Mouse (Mus musculus): Measurements from ENCODE around the gene Ugt1a5. TPM values are rescaled to one million over a fixed set of nuclear protein-coding genes. Genes with fewer than 3 reads are reported as not detected.

Ugt1a5 gene
- polyA plus RNA-seq, 1 experiment from 2014 or later = not detected

DNA sequence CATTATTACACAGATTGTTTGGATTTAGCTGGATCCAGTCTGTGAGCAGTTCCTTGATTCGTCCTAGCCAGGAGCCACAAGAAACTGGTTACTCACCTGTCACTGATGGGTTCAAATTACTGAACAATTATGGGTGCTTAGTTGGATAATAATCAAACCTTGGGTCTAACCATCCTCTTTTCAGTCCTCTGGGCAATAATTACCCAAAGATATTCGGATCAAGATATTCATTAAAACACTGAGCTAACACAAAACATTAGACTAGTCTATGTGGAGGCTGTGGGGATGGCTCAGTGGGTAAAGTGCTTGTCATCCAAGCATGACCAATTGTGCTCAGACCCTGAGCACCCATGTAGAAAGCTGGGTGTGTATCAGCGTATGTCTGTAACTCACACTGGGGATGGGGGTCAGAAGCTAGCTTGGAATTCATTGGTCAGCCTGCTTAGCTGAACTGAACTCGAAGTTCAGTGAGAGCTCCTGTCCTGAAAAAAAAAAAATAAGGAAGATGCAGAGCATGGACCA, 70.1 kb downstream of the Ugt1a5 start:
- Histone ChIP-seq H3K9me3 (peaks cover 97% of the 10 kb centered on the region), H3K9ac (no peak overlapping the region), H3K4me1 (no peaks in the 10 kb centered on the region), H3K4me3 (no peak overlapping the region), H3K4me2 (replicated peaks) (no peak overlapping the region), H3K36me3 (no peaks in the 10 kb centered on the region), H3K27me3 (replicated peaks) (no peaks in the 10 kb centered on the region), H3K27ac (no peak overlapping the region)
- WGBS = 69% methylated on average over 4 of the region's 4 CpGs
- no peak for ATAC-seq (ENCODE audit: low FRiP score, low read depth)

DNA sequence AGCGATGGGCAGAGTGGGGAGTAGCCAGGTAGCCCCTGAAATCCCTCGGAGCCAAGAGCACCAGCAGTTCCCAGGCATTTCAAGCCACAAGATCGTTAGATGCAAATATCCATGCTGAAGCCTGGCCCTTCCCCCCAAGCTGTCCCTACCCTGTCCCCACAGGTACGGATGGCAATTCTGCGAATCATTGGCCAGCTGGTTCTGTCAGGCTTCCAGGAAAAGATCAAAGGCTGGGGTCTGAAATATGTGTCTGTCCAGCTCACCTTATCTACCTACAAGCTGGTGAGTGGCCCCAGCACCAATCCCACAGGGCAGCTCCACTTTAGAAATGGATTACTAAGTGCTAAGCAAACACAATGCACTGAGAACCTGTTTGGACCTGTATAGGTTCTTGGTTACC, 71.5 kb downstream of the Ugt1a5 start:
- no peaks in the 10 kb centered on the region for H3K36me3 ChIP-seq
- no peak for ATAC-seq (ENCODE audit: low FRiP score, low read depth)
- WGBS = 81% methylated on average over 5 of the region's 5 CpGs
- peaks cover 95% of the 10 kb centered on the region for H3K9me3 ChIP-seq
- no peak overlapping the region for H3K4me3 ChIP-seq
- no peak overlapping the region for H3K27ac ChIP-seq
- no peak overlapping the region for H3K4me2 ChIP-seq (replicated peaks)
- H3K9ac ChIP-seq = no peak overlapping the region
- H3K27me3 ChIP-seq (replicated peaks) = no peaks in the 10 kb centered on the region
- H3K4me1 ChIP-seq = no peaks in the 10 kb centered on the region

GRCm38 (mm10) chr1:88238771-88239170, 73.0 kb downstream of the Ugt1a5 start:
- H3K4me1 ChIP-seq = no peaks in the 10 kb centered on the region
- H3K4me2 ChIP-seq (replicated peaks) = no peak overlapping the region
- H3K9ac ChIP-seq = no peak overlapping the region
- no peaks in the 10 kb centered on the region for H3K27me3 ChIP-seq (replicated peaks)
- H3K36me3 ChIP-seq = no peaks in the 10 kb centered on the region
- H3K9me3 ChIP-seq = peaks cover 93% of the 10 kb centered on the region
- no peak overlapping the region for H3K27ac ChIP-seq
- 80% methylated on average over 6 of the region's 6 CpGs for WGBS
- no peak for ATAC-seq (ENCODE audit: low FRiP score, low read depth)
- H3K4me3 ChIP-seq = no peak overlapping the region

GRCm38 (mm10) chr1:88240072-88240471, 74.3 kb downstream of the Ugt1a5 start:
- Histone ChIP-seq H3K9me3 (peaks cover 93% of the 10 kb centered on the region), H3K36me3 (no peaks in the 10 kb centered on the region), H3K27me3 (replicated peaks) (no peaks in the 10 kb centered on the region), H3K4me2 (replicated peaks) (no peak overlapping the region), H3K9ac (no peak overlapping the region), H3K27ac (no peak overlapping the region), H3K4me3 (no peak overlapping the region), H3K4me1 (no peaks in the 10 kb centered on the region)
- WGBS = 73% methylated on average over 5 of the region's 5 CpGs
- ATAC-seq (ENCODE audit: low FRiP score, low read depth) = no peak

DNA sequence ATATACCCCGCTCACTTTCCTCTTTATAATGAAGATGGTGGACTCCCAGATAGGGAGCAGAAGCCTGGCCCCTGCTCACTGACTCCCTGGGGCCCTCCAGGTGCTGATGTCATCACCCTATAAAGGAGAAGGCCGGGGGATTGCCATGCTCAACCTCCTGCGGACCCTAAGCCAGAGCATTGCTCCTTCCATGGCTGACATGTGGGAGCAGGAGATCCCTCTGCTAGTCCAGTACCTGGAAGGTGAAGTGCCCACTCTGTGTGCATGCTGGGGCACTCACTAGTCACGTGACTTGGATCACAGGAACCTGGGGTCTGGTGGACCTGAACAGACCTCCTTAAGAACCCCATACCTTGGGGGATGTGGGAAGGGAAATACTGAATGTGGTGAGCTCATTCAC, 74.8 kb downstream of the Ugt1a5 start:
- no peak for ATAC-seq (ENCODE audit: low FRiP score, low read depth)
- peaks cover 93% of the 10 kb centered on the region for H3K9me3 ChIP-seq
- H3K27me3 ChIP-seq (replicated peaks) = no peaks in the 10 kb centered on the region
- H3K4me1 ChIP-seq = no peaks in the 10 kb centered on the region
- no peak overlapping the region for H3K9ac ChIP-seq
- H3K4me2 ChIP-seq (replicated peaks) = no peak overlapping the region
- WGBS = 78% methylated on average over 4 of the region's 4 CpGs
- no peak overlapping the region for H3K4me3 ChIP-seq
- H3K36me3 ChIP-seq = no peaks in the 10 kb centered on the region
- H3K27ac ChIP-seq = no peak overlapping the region

DNA sequence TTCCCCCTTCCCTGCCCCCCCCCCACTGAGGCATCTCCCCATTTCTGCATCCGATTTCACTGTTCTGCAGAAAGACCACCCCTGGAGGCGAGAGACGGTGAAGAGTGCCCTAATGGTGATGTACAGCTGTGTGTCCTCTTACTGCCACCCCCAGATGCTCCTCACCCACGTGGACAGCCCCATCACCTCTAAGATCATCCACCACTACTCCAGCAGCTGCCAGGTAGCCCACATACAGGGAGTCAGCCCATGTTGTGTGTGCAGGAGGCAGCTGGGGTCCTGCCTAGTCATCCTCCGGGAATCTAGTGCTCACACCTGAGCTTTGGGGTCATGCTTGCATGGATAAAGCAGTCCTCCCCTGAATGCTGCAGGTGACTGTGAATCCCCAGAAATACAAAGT, 78.0 kb downstream of the Ugt1a5 start:
- WGBS = 66% methylated on average over 5 of the region's 5 CpGs
- Histone ChIP-seq H3K4me1 (no peaks in the 10 kb centered on the region), H3K4me2 (replicated peaks) (no peak overlapping the region), H3K9ac (no peak overlapping the region), H3K27me3 (replicated peaks) (no peaks in the 10 kb centered on the region), H3K27ac (no peak overlapping the region), H3K4me3 (no peak overlapping the region), H3K36me3 (no peaks in the 10 kb centered on the region), H3K9me3 (peaks cover 96% of the 10 kb centered on the region)
- no peak for ATAC-seq (ENCODE audit: low FRiP score, low read depth)

DNA sequence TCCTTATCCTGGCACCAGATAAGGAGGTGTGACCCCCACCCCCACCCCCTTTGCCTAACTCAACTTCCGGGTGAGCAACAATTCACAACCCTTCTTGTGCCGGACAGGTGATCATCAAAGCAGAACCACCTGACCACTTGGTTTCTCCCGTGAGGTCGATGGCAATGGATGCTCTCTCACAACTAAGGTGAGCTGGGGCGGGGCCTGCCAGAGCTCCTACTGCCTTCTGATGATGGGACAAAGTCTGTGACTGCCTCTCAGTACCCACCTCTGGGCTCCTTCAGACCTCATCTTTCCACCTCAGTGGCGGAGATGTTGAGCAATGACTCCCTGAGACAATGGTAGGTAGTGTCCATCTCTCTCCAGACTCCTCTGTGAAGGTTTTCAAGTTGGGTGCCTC, 80.1 kb downstream of the Ugt1a5 start:
- 79% methylated on average over 6 of the region's 6 CpGs for WGBS
- H3K27ac ChIP-seq = no peak overlapping the region
- no peak overlapping the region for H3K4me2 ChIP-seq (replicated peaks)
- ATAC-seq (ENCODE audit: low FRiP score, low read depth) = no peak
- H3K27me3 ChIP-seq (replicated peaks) = no peaks in the 10 kb centered on the region
- H3K9me3 ChIP-seq = peaks cover 96% of the 10 kb centered on the region
- H3K4me1 ChIP-seq = no peaks in the 10 kb centered on the region
- H3K4me3 ChIP-seq = no peak overlapping the region
- H3K9ac ChIP-seq = no peak overlapping the region
- H3K36me3 ChIP-seq = no peaks in the 10 kb centered on the region

DNA sequence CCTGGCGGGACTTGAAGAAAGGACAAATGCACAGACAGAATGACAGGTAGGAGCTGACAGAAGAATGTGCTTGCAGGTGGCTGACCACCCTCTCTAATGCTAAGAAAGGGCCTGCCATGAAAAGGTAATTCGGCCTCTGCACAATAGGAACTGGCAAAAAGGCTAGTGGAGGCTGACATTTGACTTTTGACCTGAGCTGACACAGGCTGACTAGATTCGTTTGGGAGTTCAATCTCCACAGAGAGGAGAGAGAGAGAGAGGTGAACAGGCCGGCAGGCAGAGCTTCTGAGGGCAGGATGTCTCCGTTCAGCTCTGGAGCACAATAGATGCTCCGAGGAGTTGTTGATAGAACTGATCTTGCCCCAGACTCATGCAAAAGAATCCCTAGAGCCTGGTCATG, 80.6 kb downstream of the Ugt1a5 start:
- H3K9ac ChIP-seq = no peak overlapping the region
- ATAC-seq (ENCODE audit: low FRiP score, low read depth) = no peak
- no peaks in the 10 kb centered on the region for H3K36me3 ChIP-seq
- no peak overlapping the region for H3K27ac ChIP-seq
- 48% methylated on average over 6 of the region's 6 CpGs for WGBS
- H3K4me1 ChIP-seq = no peaks in the 10 kb centered on the region
- H3K4me2 ChIP-seq (replicated peaks) = no peak overlapping the region
- H3K27me3 ChIP-seq (replicated peaks) = no peaks in the 10 kb centered on the region
- no peak overlapping the region for H3K4me3 ChIP-seq
- H3K9me3 ChIP-seq = peaks cover 96% of the 10 kb centered on the region

GRCm38 (mm10) chr1:88247660-88248059, 81.8 kb downstream of the Ugt1a5 start:
- no peak overlapping the region for H3K27ac ChIP-seq
- 56% methylated on average over 2 of the region's 2 CpGs for WGBS
- H3K4me2 ChIP-seq (replicated peaks) = no peak overlapping the region
- H3K9ac ChIP-seq = no peak overlapping the region
- peaks cover 95% of the 10 kb centered on the region for H3K9me3 ChIP-seq
- H3K4me3 ChIP-seq = no peak overlapping the region
- no peaks in the 10 kb centered on the region for H3K36me3 ChIP-seq
- no peaks in the 10 kb centered on the region for H3K4me1 ChIP-seq
- ATAC-seq (ENCODE audit: low FRiP score, low read depth) = no peak
- no peaks in the 10 kb centered on the region for H3K27me3 ChIP-seq (replicated peaks)

- Histone ChIP-seq H3K4me1 (no peaks in the 10 kb centered on the region), H3K27me3 (replicated peaks) (no peaks in the 10 kb centered on the region), H3K9me3 (peaks cover 97% of the 10 kb centered on the region), H3K27ac (no peak overlapping the region), H3K4me2 (replicated peaks) (no peak overlapping the region), H3K4me3 (no peak overlapping the region), H3K9ac (no peak overlapping the region), H3K36me3 (no peaks in the 10 kb centered on the region)
- WGBS = 69% methylated on average over 4 of the region's 4 CpGs
- ATAC-seq (ENCODE audit: low FRiP score, low read depth) = no peak
Measured at GRCm38 (mm10) chr1:88248658-88249057, 82.8 kb downstream of the Ugt1a5 start.

- Histone ChIP-seq H3K9me3 (peaks cover 97% of the 10 kb centered on the region), H3K9ac (no peak overlapping the region), H3K36me3 (no peaks in the 10 kb centered on the region), H3K27me3 (replicated peaks) (no peaks in the 10 kb centered on the region), H3K4me2 (replicated peaks) (no peak overlapping the region), H3K4me1 (no peaks in the 10 kb centered on the region), H3K27ac (no peak overlapping the region), H3K4me3 (no peak overlapping the region)
- ATAC-seq (ENCODE audit: low FRiP score, low read depth) = no peak
- WGBS = 81% methylated on average over 7 of the region's 7 CpGs
Measured at GRCm38 (mm10) chr1:88249596-88249995, 83.8 kb downstream of the Ugt1a5 start.

GRCm38 (mm10) chr1:88250023-88250422, 84.2 kb downstream of the Ugt1a5 start:
- Histone ChIP-seq H3K4me2 (replicated peaks) (no peak overlapping the region), H3K9me3 (peaks cover 97% of the 10 kb centered on the region), H3K4me1 (no peaks in the 10 kb centered on the region), H3K27me3 (replicated peaks) (no peaks in the 10 kb centered on the region), H3K9ac (no peak overlapping the region), H3K36me3 (no peaks in the 10 kb centered on the region), H3K4me3 (no peak overlapping the region), H3K27ac (no peak overlapping the region)
- ATAC-seq (ENCODE audit: low FRiP score, low read depth) = no peak
- 83% methylated on average over 5 of the region's 5 CpGs for WGBS

- Histone ChIP-seq H3K4me3 (no peak overlapping the region), H3K27ac (no peak overlapping the region), H3K4me1 (no peaks in the 10 kb centered on the region), H3K4me2 (replicated peaks) (no peak overlapping the region), H3K9ac (no peak overlapping the region), H3K9me3 (peaks cover 97% of the 10 kb centered on the region), H3K36me3 (no peaks in the 10 kb centered on the region), H3K27me3 (replicated peaks) (no peaks in the 10 kb centered on the region)
- WGBS = 78% methylated on average over 8 of the region's 8 CpGs
- ATAC-seq (ENCODE audit: low FRiP score, low read depth) = no peak
Measured at GRCm38 (mm10) chr1:88253106-88253505, 87.3 kb downstream of the Ugt1a5 start.

All from neural tube, embryonic 12.5 days (tissue).